Mouse (Mus musculus): ENCODE measurements around the gene Phactr3. TPM values are rescaled to one million over a fixed set of nuclear protein-coding genes. Genes with fewer than 3 reads are reported as not detected.

Gene Phactr3
- polyA plus RNA-seq, 1 experiment from 2014 or later: 6.6 TPM

DNA sequence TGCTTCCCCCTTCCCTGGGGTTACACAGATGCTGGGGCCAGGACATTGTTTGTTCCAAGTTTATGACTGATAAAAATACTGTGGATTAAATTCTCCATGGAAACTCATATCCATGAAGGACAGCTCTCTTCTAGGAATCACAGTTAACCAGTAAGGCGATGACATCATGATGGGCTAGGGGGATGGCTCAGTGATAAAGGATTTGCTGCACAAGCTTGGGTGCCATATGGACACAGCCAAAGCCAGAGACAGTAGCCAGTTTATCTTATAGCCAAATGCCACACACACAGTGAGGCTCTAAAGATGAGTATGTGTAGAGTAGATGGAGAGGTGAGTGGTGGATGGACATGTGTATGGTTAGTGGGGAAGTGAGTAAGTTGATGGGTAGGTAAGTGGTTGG lies 45.2 kb downstream of the Phactr3 start:
- ATAC-seq (replicated peaks; ENCODE audit: extremely low read depth, insufficient read depth, low FRiP score): no peak
- H3K4me3 ChIP-seq (ENCODE audit: low read length): no peak overlapping the region
- H3K36me3 ChIP-seq (ENCODE audit: control insufficient read depth, insufficient read depth): no peaks in the 10 kb centered on the region
- H3K27ac ChIP-seq (ENCODE audit: low read length): no peak overlapping the region
- no peaks in the 10 kb centered on the region for H3K9me3 ChIP-seq (replicated peaks; ENCODE audit: control insufficient read depth, low read length)
- no peaks in the 10 kb centered on the region for H3K4me1 ChIP-seq (ENCODE audit: control insufficient read depth, insufficient read depth, low read length)
- no peak overlapping the region for H3K4me2 ChIP-seq (ENCODE audit: low read depth, low read length)
- WGBS: 86% methylated on average over 1 of the region's 1 CpGs
- no peaks in the 10 kb centered on the region for H3K27me3 ChIP-seq (ENCODE audit: control insufficient read depth, insufficient read depth, low read length)
- H3K9ac ChIP-seq (ENCODE audit: low read length): no peak overlapping the region

DNA sequence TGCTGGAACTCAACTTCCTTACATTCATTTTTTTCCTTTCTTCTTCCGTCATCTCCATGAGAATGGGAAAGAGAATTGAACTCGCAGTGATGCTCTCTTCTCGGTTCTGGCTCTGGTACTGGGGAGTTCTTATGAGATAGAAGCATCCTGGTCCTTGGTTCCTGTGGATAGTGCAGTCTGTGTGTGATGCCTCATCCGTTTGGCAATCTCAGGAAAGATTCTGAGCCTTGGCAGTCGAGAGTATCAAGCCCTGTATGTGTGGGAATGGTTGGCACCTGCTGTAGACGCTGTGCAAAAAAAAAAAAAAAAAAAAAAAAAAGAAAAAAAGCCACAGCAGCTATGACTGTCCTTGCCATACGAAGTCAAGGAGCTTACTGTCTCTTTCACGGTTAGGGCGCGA lies 47.2 kb downstream of the Phactr3 start:
- H3K9ac ChIP-seq (ENCODE audit: low read length): no peak overlapping the region
- H3K4me2 ChIP-seq (ENCODE audit: low read depth, low read length): no peak overlapping the region
- H3K9me3 ChIP-seq (replicated peaks; ENCODE audit: control insufficient read depth, low read length): no peaks in the 10 kb centered on the region
- no peaks in the 10 kb centered on the region for H3K4me1 ChIP-seq (ENCODE audit: control insufficient read depth, insufficient read depth, low read length)
- WGBS: 76% methylated on average over 10 of the region's 10 CpGs
- H3K36me3 ChIP-seq (ENCODE audit: control insufficient read depth, insufficient read depth): no peaks in the 10 kb centered on the region
- no peak overlapping the region for H3K4me3 ChIP-seq (ENCODE audit: low read length)
- ATAC-seq (replicated peaks; ENCODE audit: extremely low read depth, insufficient read depth, low FRiP score): no peak
- no peaks in the 10 kb centered on the region for H3K27me3 ChIP-seq (ENCODE audit: control insufficient read depth, insufficient read depth, low read length)
- H3K27ac ChIP-seq (ENCODE audit: low read length): no peak overlapping the region

DNA sequence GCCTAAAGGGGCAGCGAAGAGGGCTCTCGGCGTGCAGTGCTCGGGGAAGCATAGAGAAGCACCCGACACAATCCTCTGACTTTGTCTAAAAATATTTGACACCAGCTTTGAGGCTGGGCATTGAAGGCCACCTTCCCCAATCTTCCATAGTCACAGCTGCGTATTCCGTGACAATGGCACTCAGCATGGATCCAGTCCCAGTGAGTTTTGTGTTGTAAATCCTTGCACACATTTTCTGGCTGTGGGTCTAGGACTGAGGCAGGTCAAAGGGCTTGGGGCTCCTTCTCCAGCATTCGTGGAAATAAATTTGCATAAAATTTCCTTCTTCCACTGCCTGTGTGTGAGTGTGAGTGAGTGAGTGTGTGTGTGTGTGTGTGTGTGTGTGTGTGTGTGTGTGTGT lies 51.2 kb downstream of the Phactr3 start:
- no peak for ATAC-seq (replicated peaks; ENCODE audit: extremely low read depth, insufficient read depth, low FRiP score)
- 83% methylated on average over 8 of the region's 8 CpGs for WGBS
- Histone ChIP-seq H3K9me3 (replicated peaks; ENCODE audit: control insufficient read depth, low read length) (no peaks in the 10 kb centered on the region), H3K36me3 (ENCODE audit: control insufficient read depth, insufficient read depth) (no peaks in the 10 kb centered on the region), H3K27me3 (ENCODE audit: control insufficient read depth, insufficient read depth, low read length) (no peaks in the 10 kb centered on the region), H3K9ac (ENCODE audit: low read length) (no peak overlapping the region), H3K4me1 (ENCODE audit: control insufficient read depth, insufficient read depth, low read length) (no peaks in the 10 kb centered on the region), H3K27ac (ENCODE audit: low read length) (no peak overlapping the region), H3K4me3 (ENCODE audit: low read length) (no peak overlapping the region), H3K4me2 (ENCODE audit: low read depth, low read length) (no peak overlapping the region)

DNA sequence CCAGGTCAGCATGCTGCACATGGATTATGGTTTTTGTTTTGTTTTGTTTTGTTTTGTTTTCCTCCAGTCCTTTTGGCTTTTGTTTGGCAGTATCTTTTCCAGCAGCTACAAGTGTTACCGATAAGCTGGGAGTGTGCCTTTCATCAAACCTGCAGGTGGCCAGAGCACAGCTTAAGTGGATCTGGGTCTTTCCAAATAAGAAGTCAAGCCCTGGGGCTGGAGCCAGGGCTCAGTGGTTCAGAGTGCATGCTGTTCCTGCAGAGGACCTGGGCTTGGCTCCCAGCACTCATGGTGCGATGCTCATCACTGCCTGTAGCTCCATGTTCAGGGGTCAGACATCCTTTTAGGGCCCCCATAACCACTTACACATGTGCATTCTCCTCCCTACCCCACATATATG lies 55.2 kb downstream of the Phactr3 start:
- no peaks in the 10 kb centered on the region for H3K36me3 ChIP-seq (ENCODE audit: control insufficient read depth, insufficient read depth)
- no peak overlapping the region for H3K4me2 ChIP-seq (ENCODE audit: low read depth, low read length)

DNA sequence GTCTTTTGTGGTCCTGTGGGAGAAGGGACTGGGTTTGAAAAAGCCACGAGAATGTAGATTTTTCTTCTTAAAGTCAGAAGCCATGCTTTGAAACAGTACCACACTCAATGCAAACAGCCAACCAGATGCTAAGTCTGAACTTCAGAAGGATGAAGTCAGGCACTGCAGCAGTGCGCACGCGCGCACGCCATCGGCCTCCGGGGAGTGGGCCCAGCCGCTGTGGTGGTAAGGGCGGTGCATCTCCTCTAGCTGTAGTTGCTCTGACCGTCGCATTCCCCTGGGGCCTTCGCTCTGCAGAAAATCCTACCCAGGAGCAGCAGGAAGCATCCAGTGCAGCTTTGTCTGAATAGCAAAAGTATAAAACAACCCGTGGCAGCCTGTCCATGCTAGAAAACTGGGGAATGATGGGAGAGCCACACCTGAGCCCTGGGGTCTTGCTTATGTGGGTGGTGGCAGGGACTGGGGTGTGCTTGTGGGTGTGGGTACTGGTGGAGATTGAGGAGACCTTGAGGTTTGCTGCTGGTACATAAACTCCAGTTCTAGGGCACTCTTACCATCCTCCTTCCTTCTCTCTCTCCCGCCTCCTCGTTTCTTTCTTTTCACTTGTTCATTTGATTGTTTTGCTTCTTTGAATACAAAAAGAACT lies 56.6 kb downstream of the Phactr3 start:
- H3K9ac ChIP-seq (ENCODE audit: low read length): no peak overlapping the region

More for the DNA sequence above, 55.2 kb downstream of the Phactr3 start:
- no peaks in the 10 kb centered on the region for H3K4me1 ChIP-seq (ENCODE audit: control insufficient read depth, insufficient read depth, low read length)
- 35% methylated on average over 2 of the region's 2 CpGs for WGBS
- no peak overlapping the region for H3K27ac ChIP-seq (ENCODE audit: low read length)
- no peak overlapping the region for H3K4me3 ChIP-seq (ENCODE audit: low read length)
- H3K9me3 ChIP-seq (replicated peaks; ENCODE audit: control insufficient read depth, low read length): no peaks in the 10 kb centered on the region
- no peaks in the 10 kb centered on the region for H3K27me3 ChIP-seq (ENCODE audit: control insufficient read depth, insufficient read depth, low read length)
- H3K9ac ChIP-seq (ENCODE audit: low read length): no peak overlapping the region
- ATAC-seq (replicated peaks; ENCODE audit: extremely low read depth, insufficient read depth, low FRiP score): no peak

DNA sequence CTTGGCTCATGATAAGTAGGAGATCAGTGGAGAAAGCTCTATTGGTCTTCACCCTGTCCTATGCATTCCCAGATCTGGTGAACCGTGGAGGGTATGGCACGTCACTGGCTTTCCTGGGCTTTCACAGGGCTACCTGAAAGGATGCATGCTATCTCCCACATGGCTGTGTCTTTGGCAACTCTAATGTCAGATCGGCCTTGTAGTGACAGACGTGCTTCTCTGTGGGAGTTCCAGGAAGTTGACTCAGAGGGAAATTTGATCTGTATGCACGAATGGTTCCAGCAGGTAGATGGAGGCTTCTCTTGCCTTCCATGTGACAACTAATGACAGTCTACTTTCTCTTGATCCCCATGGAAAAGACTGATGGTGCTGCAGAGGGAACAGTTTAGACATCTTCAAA lies 65.5 kb downstream of the Phactr3 start:
- no peak overlapping the region for H3K27ac ChIP-seq (ENCODE audit: low read length)
- H3K36me3 ChIP-seq (ENCODE audit: control insufficient read depth, insufficient read depth): no peaks in the 10 kb centered on the region
- WGBS: 60% methylated on average over 5 of the region's 5 CpGs
- no peaks in the 10 kb centered on the region for H3K27me3 ChIP-seq (ENCODE audit: control insufficient read depth, insufficient read depth, low read length)
- H3K9ac ChIP-seq (ENCODE audit: low read length): no peak overlapping the region
- no peak overlapping the region for H3K4me3 ChIP-seq (ENCODE audit: low read length)
- H3K4me1 ChIP-seq (ENCODE audit: control insufficient read depth, insufficient read depth, low read length): no peaks in the 10 kb centered on the region
- ATAC-seq (replicated peaks; ENCODE audit: extremely low read depth, insufficient read depth, low FRiP score): no peak
- 0 out of 2 replicates have a peak, but pooled peaks cover 6% of the 10 kb centered on the region for H3K9me3 ChIP-seq (replicated peaks; ENCODE audit: control insufficient read depth, low read length)
- H3K4me2 ChIP-seq (ENCODE audit: low read depth, low read length): no peak overlapping the region

More for the DNA sequence above, 56.6 kb downstream of the Phactr3 start:
- H3K9me3 ChIP-seq (replicated peaks; ENCODE audit: control insufficient read depth, low read length): no peaks in the 10 kb centered on the region
- no peak overlapping the region for H3K4me3 ChIP-seq (ENCODE audit: low read length)
- WGBS: 45% methylated on average over 16 of the region's 16 CpGs
- H3K4me2 ChIP-seq (ENCODE audit: low read depth, low read length): peak overlapping the region; percentile 3; the same call in 1 of the 2 replicates
- H3K27ac ChIP-seq (ENCODE audit: low read length): no peak overlapping the region
- no peaks in the 10 kb centered on the region for H3K27me3 ChIP-seq (ENCODE audit: control insufficient read depth, insufficient read depth, low read length)
- ATAC-seq (replicated peaks; ENCODE audit: extremely low read depth, insufficient read depth, low FRiP score): no peak
- no peaks in the 10 kb centered on the region for H3K36me3 ChIP-seq (ENCODE audit: control insufficient read depth, insufficient read depth)
- H3K4me1 ChIP-seq (ENCODE audit: control insufficient read depth, insufficient read depth, low read length): no peaks in the 10 kb centered on the region

DNA sequence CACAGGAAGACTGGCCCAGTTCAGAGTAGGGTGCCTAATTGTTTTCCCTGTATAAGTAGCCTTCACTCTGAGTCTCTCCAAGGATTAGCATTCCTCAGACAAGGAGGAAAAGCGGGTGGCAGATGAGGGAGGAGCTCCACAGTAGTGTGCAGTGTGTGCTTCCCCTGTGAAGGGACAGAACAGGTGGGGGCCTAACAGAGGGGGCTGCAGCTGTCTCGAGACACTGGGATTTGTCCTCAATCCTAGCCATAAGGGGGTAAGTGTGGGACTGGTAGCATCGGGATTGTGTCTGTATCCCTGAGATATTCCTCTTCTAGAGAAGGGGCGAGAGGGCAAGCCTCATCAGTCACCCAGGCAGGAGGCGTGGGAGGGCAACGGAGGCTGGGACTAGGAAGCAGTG lies 66.1 kb downstream of the Phactr3 start:
- no peak overlapping the region for H3K9ac ChIP-seq (ENCODE audit: low read length)
- no peak overlapping the region for H3K4me2 ChIP-seq (ENCODE audit: low read depth, low read length)
- H3K9me3 ChIP-seq (replicated peaks; ENCODE audit: control insufficient read depth, low read length): 0 out of 2 replicates have a peak, but pooled peaks cover 6% of the 10 kb centered on the region
- H3K27ac ChIP-seq (ENCODE audit: low read length): no peak overlapping the region
- H3K4me3 ChIP-seq (ENCODE audit: low read length): no peak overlapping the region
- no peaks in the 10 kb centered on the region for H3K36me3 ChIP-seq (ENCODE audit: control insufficient read depth, insufficient read depth)
- H3K27me3 ChIP-seq (ENCODE audit: control insufficient read depth, insufficient read depth, low read length): no peaks in the 10 kb centered on the region
- ATAC-seq (replicated peaks; ENCODE audit: extremely low read depth, insufficient read depth, low FRiP score): no peak
- no peaks in the 10 kb centered on the region for H3K4me1 ChIP-seq (ENCODE audit: control insufficient read depth, insufficient read depth, low read length)
- WGBS: 62% methylated on average over 6 of the region's 6 CpGs

DNA sequence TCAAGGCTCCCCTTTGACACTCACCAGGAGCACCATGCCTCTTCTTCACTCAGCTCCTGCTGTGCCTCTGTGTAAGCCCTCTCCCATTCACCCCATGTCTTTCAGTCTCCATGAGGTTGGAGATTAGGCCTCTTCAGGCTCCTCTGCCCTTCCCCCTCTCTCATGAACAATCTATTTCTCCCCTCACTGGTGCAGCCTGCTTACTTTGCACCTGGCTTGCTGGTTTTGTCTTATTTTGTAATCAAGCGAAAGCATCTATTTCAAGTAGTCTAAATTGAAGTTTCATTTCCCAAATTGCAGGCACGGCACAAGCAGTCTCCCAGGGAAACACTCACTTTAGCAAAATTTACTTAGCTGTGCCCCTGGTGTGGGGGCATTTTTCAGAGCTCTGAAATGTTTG lies 70.2 kb downstream of the Phactr3 start:
- Histone ChIP-seq H3K4me1 (ENCODE audit: control insufficient read depth, insufficient read depth, low read length) (no peaks in the 10 kb centered on the region), H3K9ac (ENCODE audit: low read length) (no peak overlapping the region), H3K27me3 (ENCODE audit: control insufficient read depth, insufficient read depth, low read length) (no peaks in the 10 kb centered on the region; the same call in 1 of the 2 replicates), H3K9me3 (replicated peaks; ENCODE audit: control insufficient read depth, low read length) (0 out of 2 replicates have a peak, but pooled peaks cover 6% of the 10 kb centered on the region), H3K36me3 (ENCODE audit: control insufficient read depth, insufficient read depth) (no peaks in the 10 kb centered on the region), H3K4me3 (ENCODE audit: low read length) (no peak overlapping the region), H3K4me2 (ENCODE audit: low read depth, low read length) (no peak overlapping the region), H3K27ac (ENCODE audit: low read length) (no peak overlapping the region)
- WGBS: 73% methylated on average over 2 of the region's 2 CpGs
- no peak for ATAC-seq (replicated peaks; ENCODE audit: extremely low read depth, insufficient read depth, low FRiP score)

DNA sequence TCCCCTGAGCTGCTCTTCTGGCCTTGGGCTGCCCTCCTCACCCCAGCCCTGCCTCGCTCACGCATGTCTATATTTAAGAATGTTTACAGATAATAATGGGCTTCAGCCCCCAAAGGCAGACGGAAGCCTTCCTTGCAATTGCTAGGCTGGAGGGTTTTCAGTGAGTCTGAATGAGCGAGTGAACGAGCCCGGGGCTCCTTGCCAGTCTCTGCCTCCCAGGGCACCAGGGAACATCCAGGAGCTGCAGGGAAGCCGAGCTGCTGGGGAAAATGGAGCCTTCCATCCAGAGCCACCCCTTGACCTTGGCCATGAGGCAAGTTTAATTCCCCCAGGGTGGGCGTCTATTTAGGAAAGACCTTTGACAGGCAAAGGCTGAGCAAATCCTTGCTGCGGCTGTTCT lies 74.1 kb downstream of the Phactr3 start:
- no peak overlapping the region for H3K4me2 ChIP-seq (ENCODE audit: low read depth, low read length)
- H3K27me3 ChIP-seq (ENCODE audit: control insufficient read depth, insufficient read depth, low read length): no peaks in the 10 kb centered on the region; the same call in 1 of the 2 replicates
- H3K9me3 ChIP-seq (replicated peaks; ENCODE audit: control insufficient read depth, low read length): no peaks in the 10 kb centered on the region
- no peak overlapping the region for H3K9ac ChIP-seq (ENCODE audit: low read length)
- H3K4me1 ChIP-seq (ENCODE audit: control insufficient read depth, insufficient read depth, low read length): peaks cover 9% of the 10 kb centered on the region
- whole genome bisulfite sequencing: 47% methylated on average over 9 of the region's 9 CpGs
- H3K27ac ChIP-seq (ENCODE audit: low read length): no peak overlapping the region
- no peak overlapping the region for H3K4me3 ChIP-seq (ENCODE audit: low read length)
- no peak for ATAC-seq (replicated peaks; ENCODE audit: extremely low read depth, insufficient read depth, low FRiP score)
- H3K36me3 ChIP-seq (ENCODE audit: control insufficient read depth, insufficient read depth): no peaks in the 10 kb centered on the region

All from heart, embryonic 16.5 days (tissue).